Mouse (Mus musculus) lung, adult 2 months (tissue): Measurements from ENCODE around the gene Fanci.

Experiments used
- CTCF ChIP-seq: fragments of 200-500 bp; IDR thresholded peaks from 2 replicates; pipeline ENCODE4 v1.5.1; 2011; ENCODE audit warnings: mild to moderate bottlenecking, low read length, control low read depth; ENCODE audit not compliant: insufficient read depth
- POLR2A ChIP-seq: fragments of 200-500 bp; IDR thresholded peaks from 2 replicates; pipeline ENCODE4 v1.6.1; 2011; ENCODE audit warnings: low read depth, mild to moderate bottlenecking, control low read depth, low read length, borderline replicate concordance; ENCODE audit errors: extremely low read depth

- no peak for TF ChIP-seq CTCF
- no peak for TF ChIP-seq POLR2A
Observed at GRCm38 (mm10) chr7:79393924-79394323, 2.2 kb downstream of the Fanci start.
